Mouse (Mus musculus) neutrophil, adult 65 days (primary cell): ENCODE results near the gene Tpmt. TPM values are rescaled to one million over a fixed set of nuclear protein-coding genes. Genes with fewer than 3 reads are reported as not detected.

Source experiments
- total RNA-seq: library from RNA; stranded (reverse); gene quantifications from 2 replicates; pipeline ENCODE4 v1.2.4, GENCODE M21; 2023

Gene Tpmt
- 1.6 TPM in 1 of 2 replicates, not detected in the other for total RNA-seq

GRCm38 (mm10) chr13:47044617-47044947 is at the start of gene Tpmt:
Tpmt (minus strand) TSS chr13:47044737.

GRCm38 (mm10) chr13:47043030-47043680 is 1.4 kb downstream of the Tpmt start, which contains the start of gene Kdm1b:
Kdm1b (plus strand) TSS chr13:47043499.

GRCm38 (mm10) chr13:47014334-47015194 is 30.0 kb downstream of the Tpmt start, which contains the start of gene Nhlrc1:
Nhlrc1 (minus strand) TSS chr13:47014850.

Other genes starting within 250 kb of the Tpmt start
- 28.0 and 39.9 TPM in 2 replicates for gene Kif13a, start 114.9 kb downstream of the Tpmt start, total RNA-seq
- 0.32 and 0.34 TPM in 2 replicates for gene Nhlrc1, start 29.9 kb downstream of the Tpmt start, total RNA-seq
- 5.0 and 6.6 TPM in 2 replicates for gene Kdm1b, start 1.2 kb downstream of the Tpmt start, total RNA-seq
- gene Dek, start 61.5 kb upstream of the Tpmt start, total RNA-seq: 155 and 216 TPM in 2 replicates
- gene Rnf144b, start 77.9 kb upstream of the Tpmt start, total RNA-seq: 14.6 and 19.5 TPM in 2 replicates